In the genomic region with DNA sequence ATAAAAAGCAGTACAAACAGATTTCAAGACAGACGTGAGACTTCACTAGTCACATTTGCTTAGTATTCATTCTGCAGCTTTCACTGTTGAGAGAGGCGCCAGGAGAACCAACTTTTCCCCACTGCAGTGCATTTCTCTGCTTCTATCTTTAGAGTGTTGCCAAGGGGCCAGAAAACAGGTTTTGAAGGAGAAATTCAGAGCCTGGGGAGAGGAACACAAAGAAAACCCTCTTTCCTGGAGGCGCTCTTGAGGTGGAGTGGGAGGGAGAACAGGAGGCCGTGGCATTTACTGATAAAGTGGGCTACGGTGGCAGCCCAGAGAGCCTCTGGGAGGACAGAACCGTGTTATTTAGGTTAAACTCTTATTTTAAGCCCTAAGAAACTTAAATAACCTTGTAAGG, we compare ENCODE assay signal across 16 mouse cellular contexts. TPM values are rescaled to one million over a fixed set of nuclear protein-coding genes. Genes with fewer than 3 reads are reported as not detected.
DNase-seq lines count a peak whose midpoint lies in the region; ATAC-seq and TF ChIP-seq lines count a peak whose summit lies in the region.
"Had no signal": no experiment of that assay in that cellular context is flagged by ENCODE, and none has a peak within 500 bp of the region (broad histone marks: within the 10 kb centered on the region; RNA-seq: fewer than 3 reads in every experiment).

No protein-coding gene starts in this region.

- H3K4me2 ChIP-seq in heart, embryonic 13.5 days, result no peak overlapping the region
- H3K4me2 ChIP-seq: liver, embryonic 15.5 days had no signal

- peaks cover 56% of the 10 kb centered on the region for H3K4me1 ChIP-seq in heart, embryonic 13.5 days

- H3K4me3 ChIP-seq in heart, embryonic 13.5 days, result no peak overlapping the region
- no peak overlapping the region for H3K4me3 ChIP-seq in left cerebral cortex, adult 2 months
- H3K4me3 ChIP-seq: erythroblast, embryonic 14.5 days; liver, embryonic 15.5 days had no signal

- TF ChIP-seq CTCF in left cerebral cortex, adult 2 months (IDR thresholded peaks at IDR 0.05), result no peak
- no peak for TF ChIP-seq CTCF in brain, embryonic 14.5 days (IDR thresholded peaks at IDR 0.05; ENCODE audit: borderline replicate concordance, extremely low read depth, insufficient read depth, insufficient read length)

- H3K27me3 ChIP-seq in heart, embryonic 13.5 days (replicated peaks), result no peaks in the 10 kb centered on the region
- H3K27me3 ChIP-seq: liver, embryonic 15.5 days had no signal

- H3K9ac ChIP-seq in heart, embryonic 13.5 days, result peak overlapping the region; percentile 42
- H3K9ac ChIP-seq: liver, embryonic 15.5 days had no signal

- TF ChIP-seq POLR2A in brain, embryonic 14.5 days (IDR thresholded peaks at IDR 0.05; ENCODE audit: borderline replicate concordance, extremely low read depth, insufficient read depth, insufficient read length, poor library complexity, severe bottlenecking), result no peak

- intact Hi-C loops in left cerebral cortex, adult 2 months (cut with DNase I), result no loop called here

- DNase-seq in heart, postnatal 4 days, result no peak
- DNase-seq in left cerebral cortex, adult 2 months (ENCODE audit: extremely low spot score in 1 of 2, low spot score in 2 of 2), result no peak
- DNase-seq in left cerebral cortex, adult 8-10 months (ENCODE audit: low spot score in 2 of 2), result no peak
- peak; percentile 27 for DNase-seq in brain, embryonic 14.5 days (ENCODE audit: low read depth)
- peak; percentile 21 for DNase-seq in lung, postnatal 10 days
- DNase-seq in right cerebral cortex, postnatal 25 days, result no peak
- DNase-seq in testis, postnatal 14 days (ENCODE audit: low spot score), result no peak
- DNase-seq: cerebellum, adult 18-20 months; kidney, adult 9 months; thymus, postnatal 36 days had no signal

- no peaks in the 10 kb centered on the region for H3K9me3 ChIP-seq in heart, embryonic 13.5 days
- H3K9me3 ChIP-seq: liver, embryonic 15.5 days had no signal

- H3K36me3 ChIP-seq in heart, embryonic 13.5 days, result peaks cover 18% of the 10 kb centered on the region; the same call in 1 of the 2 replicates

- H3K27ac ChIP-seq in heart, embryonic 13.5 days (replicated peaks), result peak overlapping the region; percentile 76
- peak overlapping the region; percentile 70 for H3K27ac ChIP-seq in left cerebral cortex, adult 2 months
- H3K27ac ChIP-seq: liver, embryonic 15.5 days had no signal

- ATAC-seq in heart, embryonic 13.5 days (ENCODE audit: extremely low read depth, insufficient number of reproducible peaks, low FRiP score, low TSS enrichment), result no peak

- 33% methylated on average over 6 of the region's 6 CpGs for WGBS in heart, embryonic 13.5 days

RNA-seq across cellular contexts. Expression of a gene that starts 33.3 kb away (rescaled TPM):
- not detected in 2 replicates for polyA plus RNA-seq in heart, embryonic 13.5 days (2015; fragmentation: Nextera tagmentation; extraction: Ambion mirVana)
- under 1 TPM in 1 of 2 experiments, not detected in 1; 0.11 TPM for total RNA-seq in heart, postnatal 4 days (2021)
- total RNA-seq in left cerebral cortex, adult 2 months (2021), result under 1 TPM; 0.29 to 0.68 TPM
- under 1 TPM; 0.20 to 0.57 (median 0.48) TPM for total RNA-seq in left cerebral cortex, adult 8-10 months (2022)
- polyA plus RNA-seq in brain, embryonic 14.5 days (2012; rRNA removed), result 0.29 and 0.41 TPM in 2 replicates
- total RNA-seq: MEL; midbrain, postnatal 0 days had no signal
- polyA plus RNA-seq: erythroblast, embryonic 14.5 days; stomach, embryonic 14.5 days had no signal

Comparison
In these comparisons a context has a peak if more than half of its experiments do, and no peak if none do; other contexts are left out.
1. DNase-seq: peak in brain, embryonic 14.5 days (single experiment) and lung, postnatal 10 days (single experiment); none in heart, postnatal 4 days (single experiment), left cerebral cortex, adult 2 months (0 of 2), left cerebral cortex, adult 8-10 months (0 of 2), right cerebral cortex, postnatal 25 days (single experiment) and testis, postnatal 14 days (single experiment).